Mouse (Mus musculus): ENCODE results near the gene Guca1b.
A peak's percentile ranks its signal among the peaks of the same experiment; 100 is the strongest.
"Not testable (repeated sequence)": the region's sequence is repeated elsewhere in the genome, so short reads cannot be mapped to it uniquely, and the experiment has no call there.

The Guca1b gene

GRCm38 (mm10) chr17:47420195-47420594, 35.0 kb downstream of the Guca1b start:
- no peak for DNase-seq

- no peak for DNase-seq
Observed at GRCm38 (mm10) chr17:47421566-47421965, 36.4 kb downstream of the Guca1b start.

- not testable (repeated sequence) for DNase-seq
Observed at GRCm38 (mm10) chr17:47422616-47423015, 37.4 kb downstream of the Guca1b start.

GRCm38 (mm10) chr17:47424186-47424585, 39.0 kb downstream of the Guca1b start:
- no peak for DNase-seq

- no peak for DNase-seq
Observed at GRCm38 (mm10) chr17:47427316-47427715, 42.1 kb downstream of the Guca1b start.

- DNase-seq = peak; percentile 76 to 84
Observed at GRCm38 (mm10) chr17:47428831-47429304, 43.7 kb downstream of the Guca1b start.

- peak; percentile 32 to 48 for DNase-seq
Observed at GRCm38 (mm10) chr17:47430815-47431214, 45.6 kb downstream of the Guca1b start.

- DNase-seq = peak; percentile 72 to 84
Observed at GRCm38 (mm10) chr17:47436156-47436906, 51.1 kb downstream of the Guca1b start, which contains the start of gene AI661453. AI661453 (plus strand) TSS chr17:47436615.

- DNase-seq = peak; percentile 27 to 47
Observed at GRCm38 (mm10) chr17:47436907-47437547, 51.8 kb downstream of the Guca1b start, which contains the start of gene 1700001C19Rik. 1700001C19Rik (minus strand) TSS chr17:47437376.

GRCm38 (mm10) chr17:47438611-47439010, 53.4 kb downstream of the Guca1b start:
- DNase-seq = no peak

- DNase-seq = no peak
Observed at GRCm38 (mm10) chr17:47439396-47440028, 54.3 kb downstream of the Guca1b start.

GRCm38 (mm10) chr17:47440359-47440890, 55.2 kb downstream of the Guca1b start:
- peak; percentile 32 to 52 for DNase-seq

GRCm38 (mm10) chr17:47441296-47442051, 56.3 kb downstream of the Guca1b start:
- DNase-seq = no peak

GRCm38 (mm10) chr17:47442271-47442670, 57.1 kb downstream of the Guca1b start:
- DNase-seq = no peak

Measured in kidney, postnatal 4 days (tissue).